Comparison of ENCODE assay signal across 8 mouse cellular contexts in the genomic region with DNA sequence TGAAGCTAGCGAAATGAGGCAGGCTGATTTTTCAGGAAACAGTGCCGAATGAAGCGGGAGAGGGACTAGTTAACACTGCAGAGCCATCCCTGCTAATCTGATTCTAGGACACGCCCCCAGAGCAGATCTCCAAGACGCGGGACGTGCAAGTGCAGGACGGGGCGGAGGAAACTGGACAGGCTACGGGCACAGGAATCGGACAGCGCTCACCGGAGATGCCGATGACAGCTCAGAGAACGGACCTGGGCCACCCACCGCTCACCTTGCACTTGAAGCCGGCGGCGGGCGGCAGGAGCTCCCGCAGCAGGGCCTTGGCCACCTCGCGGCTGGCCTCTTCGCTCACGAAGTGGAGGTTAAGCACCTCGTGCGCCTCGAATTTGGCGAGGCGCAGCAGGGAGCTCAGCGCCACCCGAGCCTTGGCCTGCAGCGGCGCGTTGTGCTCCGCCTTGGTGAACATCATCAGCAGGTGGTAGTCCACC. TPM values are rescaled to one million over a fixed set of nuclear protein-coding genes. Genes with fewer than 3 reads are reported as not detected.
DNase-seq lines count a peak whose midpoint lies in the region; ATAC-seq and TF ChIP-seq lines count a peak whose summit lies in the region.

No protein-coding gene starts in this region.

- no peak for TF ChIP-seq POLR2A in small intestine, adult 2 months (IDR thresholded peaks at IDR 0.05; ENCODE audit: low read depth, low read length)

- TF ChIP-seq CTCF in small intestine, adult 2 months (IDR thresholded peaks at IDR 0.05; ENCODE audit: extremely low read depth, insufficient read length, insufficient replicate concordance, low read depth, low read length), result no peak

- H3K4me3 ChIP-seq in intestine, embryonic 15.5 days (replicated peaks), result peak overlapping the region; percentile 79
- peak overlapping the region; percentile 70 for H3K4me3 ChIP-seq in limb, embryonic 11.5 days (ENCODE audit: low read depth, low read length)
- H3K4me3 ChIP-seq in midbrain, embryonic 11.5 days (ENCODE audit: low read depth, low read length), result peak overlapping the region; percentile 76
- peak overlapping the region; percentile 66 for H3K4me3 ChIP-seq in small intestine, adult 2 months (ENCODE audit: low read depth, low read length)

- H3K9me3 ChIP-seq in intestine, embryonic 15.5 days, result no peaks in the 10 kb centered on the region
- no peaks in the 10 kb centered on the region for H3K9me3 ChIP-seq in limb, embryonic 11.5 days (ENCODE audit: control insufficient read depth, low read length)
- no peaks in the 10 kb centered on the region for H3K9me3 ChIP-seq in midbrain, embryonic 11.5 days (ENCODE audit: control insufficient read depth, low read length)

- peak overlapping the region; percentile 97 for H3K4me2 ChIP-seq in intestine, embryonic 15.5 days (replicated peaks)
- H3K4me2 ChIP-seq in limb, embryonic 11.5 days (ENCODE audit: low read depth, severe bottlenecking), result peak overlapping the region; percentile 100
- peak overlapping the region; percentile 99 for H3K4me2 ChIP-seq in midbrain, embryonic 11.5 days

- ATAC-seq in common myeloid progenitor, adult 5-6 weeks (replicated peaks; ENCODE audit: low read depth, poor library complexity, severe bottlenecking), result peak; percentile 48
- peak; percentile 82 for ATAC-seq in intestine, embryonic 15.5 days
- peak; percentile 52; the same call in 1 of the 2 replicates for ATAC-seq in limb, embryonic 11.5 days (ENCODE audit: insufficient number of reproducible peaks, low FRiP score, low TSS enrichment, low read depth)
- peak; percentile 70 for ATAC-seq in midbrain, embryonic 11.5 days (ENCODE audit: low FRiP score)

- no peaks in the 10 kb centered on the region for H3K36me3 ChIP-seq in intestine, embryonic 15.5 days
- H3K36me3 ChIP-seq in limb, embryonic 11.5 days (ENCODE audit: control insufficient read depth, insufficient read depth, low read length), result no peaks in the 10 kb centered on the region
- no peaks in the 10 kb centered on the region for H3K36me3 ChIP-seq in midbrain, embryonic 11.5 days (ENCODE audit: control insufficient read depth, insufficient read depth, low read length)
- no peaks in the 10 kb centered on the region; the same call in 1 of the 2 replicates for H3K36me3 ChIP-seq in small intestine, adult 2 months (ENCODE audit: control insufficient read depth, insufficient read depth, low read length)

- intact Hi-C loops in gastrocnemius, postnatal 36 days (cut with DNase I), result loop anchor here (5.0 kb wide), 1 partner anchor 272 kb away; no protein-coding TSS in a partner anchor

- H3K27me3 ChIP-seq in intestine, embryonic 15.5 days (replicated peaks), result no peaks in the 10 kb centered on the region
- no peaks in the 10 kb centered on the region; the same call in 1 of the 2 replicates for H3K27me3 ChIP-seq in limb, embryonic 11.5 days (ENCODE audit: control insufficient read depth, insufficient read depth, low read length)
- no peaks in the 10 kb centered on the region for H3K27me3 ChIP-seq in midbrain, embryonic 11.5 days (ENCODE audit: control insufficient read depth, insufficient read depth, low read length)
- no peaks in the 10 kb centered on the region for H3K27me3 ChIP-seq in small intestine, adult 2 months (ENCODE audit: control insufficient read depth, insufficient read depth, low read length)

- peak overlapping the region; percentile 94 for H3K27ac ChIP-seq in intestine, embryonic 15.5 days
- H3K27ac ChIP-seq in limb, embryonic 11.5 days (replicated peaks; ENCODE audit: low read depth, low read length), result peak overlapping the region; percentile 77; the same call in 1 of the 2 replicates
- H3K27ac ChIP-seq in midbrain, embryonic 11.5 days (ENCODE audit: low read depth, low read length), result peak overlapping the region; percentile 78
- H3K27ac ChIP-seq in small intestine, adult 2 months (ENCODE audit: insufficient read depth, low read depth, low read length), result no peak overlapping the region

- H3K9ac ChIP-seq in intestine, embryonic 15.5 days, result peak overlapping the region; percentile 79
- peak overlapping the region; percentile 76 for H3K9ac ChIP-seq in limb, embryonic 11.5 days (ENCODE audit: low read length)
- H3K9ac ChIP-seq in midbrain, embryonic 11.5 days (ENCODE audit: low read length), result peak overlapping the region; percentile 79

- H3K4me1 ChIP-seq in intestine, embryonic 15.5 days (replicated peaks), result peaks cover 6% of the 10 kb centered on the region; the same call in 1 of the 2 replicates
- H3K4me1 ChIP-seq in limb, embryonic 11.5 days (ENCODE audit: control insufficient read depth, insufficient read depth, low read length), result peaks cover 9% of the 10 kb centered on the region; the same call in 1 of the 2 replicates
- peaks cover 5% of the 10 kb centered on the region for H3K4me1 ChIP-seq in midbrain, embryonic 11.5 days (ENCODE audit: control insufficient read depth, insufficient read depth, low read length)
- peaks cover 5% of the 10 kb centered on the region; the same call in 1 of the 2 replicates for H3K4me1 ChIP-seq in small intestine, adult 2 months (ENCODE audit: control insufficient read depth, insufficient read depth, insufficient read length, low read length)

- under 1% methylated on average over 36 of the region's 36 CpGs for WGBS in intestine, embryonic 15.5 days
- under 1% methylated on average over 26 of the region's 36 CpGs for WGBS in limb, embryonic 11.5 days
- WGBS in midbrain, embryonic 11.5 days, result 0% methylated on average over 36 of the region's 36 CpGs
- under 1% methylated on average over 36 of the region's 36 CpGs for WGBS in small intestine, adult 2 months

- DNase-seq in left cerebral cortex, adult 18-20 months (ENCODE audit: low spot score in 2 of 2), result peak; percentile 54
- DNase-seq in left cerebral cortex, adult 11 months (ENCODE audit: low spot score), result no peak
- peak; percentile 46 to 49 for DNase-seq in gastrocnemius, postnatal 36 days
- DNase-seq in limb, embryonic 11.5 days (ENCODE audit: low spot score), result peak; percentile 70
- DNase-seq in midbrain, embryonic 11.5 days (ENCODE audit: low spot score, missing footprints), result peak; percentile 97

RNA-seq across cellular contexts. Expression of gene Xxylt1, which starts 0.6 kb away (rescaled TPM):
- 10 to 100 TPM; 22.5 to 23.2 TPM for total RNA-seq in left cerebral cortex, adult 18-20 months (2021)
- 10.3 and 11.6 TPM in 2 replicates for total RNA-seq in common myeloid progenitor, adult 5-6 weeks (2017)
- 1 to 10 TPM; 2.6 to 2.9 TPM for total RNA-seq in gastrocnemius, postnatal 36 days (2021)
- 14.5 and 17.5 TPM in 2 replicates for polyA plus RNA-seq in intestine, embryonic 15.5 days (2015; fragmentation: Nextera tagmentation; extraction: Ambion mirVana)
- polyA plus RNA-seq in limb, embryonic 11.5 days (2014; fragmentation: Nextera tagmentation; extraction: Ambion mirVana), result 16.2 and 19.4 TPM in 2 replicates
- polyA plus RNA-seq in midbrain, embryonic 11.5 days (2014; fragmentation: Nextera tagmentation; extraction: Ambion mirVana), result 11.7 and 12.7 TPM in 2 replicates
- 7.6 and 7.8 TPM in 2 replicates for polyA plus RNA-seq in small intestine, adult 2 months (2012; rRNA removed)
